Mouse (Mus musculus): ENCODE results near the gene Lypd4. TPM values are rescaled to one million over a fixed set of nuclear protein-coding genes. Genes with fewer than 3 reads are reported as not detected.

Gene Lypd4
- polyA plus RNA-seq (2015; fragmentation: Nextera tagmentation; extraction: Ambion mirVana) = not detected in 2 replicates

DNA sequence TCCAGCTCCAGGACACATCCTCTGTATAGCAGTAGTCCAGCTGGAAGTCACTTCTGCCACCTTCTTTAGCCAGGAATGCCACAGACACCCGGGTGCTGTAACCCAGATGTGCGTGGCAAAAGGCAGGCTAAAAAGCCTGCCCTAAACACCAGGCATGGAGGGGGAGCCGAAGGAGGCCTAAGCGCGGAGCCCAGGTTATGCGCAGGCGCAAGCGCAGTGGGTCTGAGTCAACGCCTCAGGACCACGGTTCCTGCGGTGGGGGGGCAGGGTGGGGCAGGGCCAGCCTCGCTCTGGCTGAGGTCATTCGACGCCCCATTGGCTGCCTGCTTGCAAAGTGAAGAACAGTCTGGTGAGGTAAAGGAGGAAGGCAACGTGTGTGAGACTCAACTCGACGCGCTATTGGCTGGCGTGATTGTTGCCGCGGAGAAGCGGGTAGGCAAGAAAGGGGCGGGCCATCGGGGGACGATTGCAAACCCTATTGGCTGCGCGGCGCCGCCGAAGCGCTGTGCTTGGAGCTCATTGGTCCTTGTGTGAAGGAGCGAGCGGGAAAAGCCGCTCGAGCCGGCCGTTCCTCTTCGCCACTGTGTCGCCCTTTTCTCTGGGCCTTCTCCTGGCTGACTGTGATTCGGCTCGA is at the start of gene Lypd4, which contains the start of gene Dmrtc2:
Gene Lypd4 (minus strand): TSS at position 410 of the 634 bp plus-strand sequence.
Gene Dmrtc2 (plus strand): TSS at position 526 of the 634 bp plus-strand sequence.

DNA sequence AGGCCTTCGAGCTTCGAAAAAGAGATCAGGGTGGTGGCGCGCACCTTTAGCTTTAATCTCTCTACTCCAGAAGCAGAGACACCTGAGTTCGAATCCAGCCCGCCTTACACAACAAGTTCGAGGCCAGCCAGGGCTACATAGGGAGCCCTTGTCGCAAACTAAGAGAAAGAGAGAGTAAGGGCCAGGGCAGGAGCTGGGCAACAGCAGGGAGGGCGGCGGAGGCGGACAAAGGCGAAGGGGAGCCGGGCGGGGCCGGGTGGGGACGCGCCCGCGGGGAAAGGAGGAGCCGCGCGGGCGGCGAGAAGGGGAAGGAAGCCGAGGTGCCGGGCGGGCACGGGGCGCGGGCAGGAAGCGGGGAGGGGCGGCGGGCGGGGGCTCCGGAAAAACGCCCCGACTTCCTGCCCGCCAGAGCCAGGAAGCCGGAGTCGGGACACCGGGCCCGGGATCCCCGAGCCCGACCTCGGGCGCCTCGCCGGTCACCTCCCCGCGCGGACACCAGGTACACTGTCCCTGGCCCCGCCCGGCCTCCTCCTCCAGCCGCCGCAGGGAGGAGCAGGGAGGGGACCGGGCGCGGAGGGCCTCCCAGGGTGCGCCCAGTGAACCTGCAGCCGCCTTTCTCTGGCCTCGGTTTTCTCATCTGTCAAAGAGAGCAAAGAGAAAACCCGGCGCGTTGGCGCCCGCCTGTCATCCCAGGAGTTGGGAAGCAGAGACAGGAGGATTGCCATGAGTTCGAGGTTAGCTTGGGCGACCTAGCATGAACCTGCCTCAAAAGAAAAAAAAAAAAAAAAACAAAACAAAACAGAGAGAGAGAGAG is 33.1 kb upstream of the Lypd4 start, which contains the start of gene Arhgef1:
Gene Arhgef1 (plus strand): TSS at position 283 of the 814 bp plus-strand sequence.

DNA sequence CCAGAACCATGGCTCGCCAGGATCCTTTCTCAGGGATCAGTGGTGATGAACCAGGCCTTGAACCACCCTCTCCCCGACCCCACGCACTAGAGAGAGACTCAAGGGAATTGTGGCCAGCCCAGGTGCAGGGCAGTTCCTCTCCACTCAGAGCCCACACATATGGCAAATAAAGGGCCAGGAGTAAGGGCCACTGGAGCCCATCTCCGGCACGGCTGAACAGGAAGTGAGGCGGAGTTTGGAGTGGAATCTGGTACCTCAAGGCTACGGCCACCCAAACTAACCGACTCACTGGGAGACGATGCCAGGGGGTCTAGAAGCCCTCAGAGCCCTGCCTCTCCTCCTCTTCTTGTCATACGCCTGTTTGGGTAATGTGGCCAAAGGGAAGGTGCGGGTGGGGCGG is 27.5 kb upstream of the Lypd4 start, which contains the start of gene Cd79a:
Gene Cd79a (plus strand): TSS at position 158 of the 400 bp plus-strand sequence.

DNA sequence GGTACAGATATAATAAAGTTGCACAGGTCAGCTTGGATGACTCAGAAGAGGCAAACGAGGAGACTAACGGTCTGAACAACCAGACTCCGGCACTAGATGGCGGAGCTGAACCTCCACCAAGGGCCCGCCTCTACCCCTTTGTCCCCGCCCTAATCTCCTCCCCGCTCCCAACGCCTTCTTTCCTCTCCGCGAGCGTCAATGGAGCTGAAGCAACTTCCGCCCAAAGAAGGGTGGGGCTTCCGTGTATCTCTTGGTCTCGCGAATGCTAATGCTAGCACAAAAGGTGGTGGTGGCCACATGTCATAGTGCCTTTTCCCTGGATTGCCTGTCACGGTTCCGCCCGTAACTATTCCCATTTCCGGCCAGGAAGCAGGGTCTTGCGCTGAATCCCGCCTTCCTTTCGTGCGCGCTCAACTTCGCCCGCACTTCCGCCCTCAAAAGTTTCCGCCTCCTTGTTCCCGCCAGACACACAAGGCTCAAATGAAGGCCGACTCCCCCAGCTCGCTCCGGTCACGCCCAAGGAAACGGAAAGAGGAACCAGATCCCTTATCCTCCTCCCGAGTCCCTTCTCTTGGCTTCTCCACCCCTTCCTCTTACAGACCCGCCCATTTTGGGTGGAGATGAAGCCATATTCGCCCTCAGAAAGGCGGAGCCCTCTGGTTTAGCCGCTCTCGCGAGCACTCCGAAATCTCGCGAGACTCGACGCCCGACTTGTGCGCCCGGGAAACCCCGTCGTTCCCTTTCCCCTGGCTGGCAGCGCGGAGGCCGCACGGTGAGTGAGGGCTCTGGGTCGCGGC is 14.4 kb upstream of the Lypd4 start, which contains the start of gene Rps19:
Gene Rps19 (plus strand): TSS at position 476 of the 797 bp plus-strand sequence.

DNA sequence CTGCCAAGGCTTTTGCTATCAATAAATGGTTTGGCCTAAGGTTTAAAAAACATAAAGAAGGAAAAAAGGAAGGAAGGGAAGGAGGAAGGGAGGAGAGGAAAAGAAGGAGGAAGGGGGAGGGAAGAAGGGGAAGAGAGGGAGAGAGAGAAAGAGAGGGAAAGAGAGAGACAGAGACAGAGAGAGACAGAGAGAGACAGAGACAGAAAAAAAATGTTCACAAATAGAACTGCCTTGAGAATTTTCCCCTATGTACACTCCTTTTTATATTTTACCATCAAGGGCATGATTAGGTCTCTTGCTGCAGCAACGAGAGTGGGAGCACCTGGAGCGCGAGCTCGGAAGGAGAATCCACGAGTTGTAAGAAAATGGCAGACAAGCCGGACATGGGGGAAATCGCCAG is 7.8 kb downstream of the Lypd4 start, which contains the start of gene Gm9844:
Gene Gm9844 (plus strand): TSS at position 301 of the 400 bp plus-strand sequence.

Other genes starting within 250 kb of the Lypd4 start
- gene Lypd3, start 233.4 kb downstream of the Lypd4 start, polyA plus RNA-seq (2015; fragmentation: Nextera tagmentation; extraction: Ambion mirVana) = 7.7 TPM in 1 of 2 replicates, not detected in the other
- not detected in 2 replicates for gene Tex101, start 193.3 kb downstream of the Lypd4 start, polyA plus RNA-seq (2015; fragmentation: Nextera tagmentation; extraction: Ambion mirVana)
- not detected in 2 replicates for gene BC049730, start 160.7 kb downstream of the Lypd4 start, polyA plus RNA-seq (2015; fragmentation: Nextera tagmentation; extraction: Ambion mirVana)
- gene Gm4763, start 143.0 kb downstream of the Lypd4 start, polyA plus RNA-seq (2015; fragmentation: Nextera tagmentation; extraction: Ambion mirVana) = not detected in 2 replicates
- gene Cd177, start 109.6 kb downstream of the Lypd4 start, polyA plus RNA-seq (2015; fragmentation: Nextera tagmentation; extraction: Ambion mirVana) = 0.05 and 0.07 TPM in 2 replicates
- gene Ceacam10, start 92.7 kb downstream of the Lypd4 start, polyA plus RNA-seq (2015; fragmentation: Nextera tagmentation; extraction: Ambion mirVana) = not detected in 2 replicates
- gene Gm9844, start 7.7 kb downstream of the Lypd4 start, polyA plus RNA-seq (2015; fragmentation: Nextera tagmentation; extraction: Ambion mirVana) = 7.4 and 9.8 TPM in 2 replicates
- gene Dmrtc2, start 116 bp upstream of the Lypd4 start, polyA plus RNA-seq (2015; fragmentation: Nextera tagmentation; extraction: Ambion mirVana) = not detected in 2 replicates
- 1,449 and 1,636 TPM in 2 replicates for gene Rps19, start 14.4 kb upstream of the Lypd4 start, polyA plus RNA-seq (2015; fragmentation: Nextera tagmentation; extraction: Ambion mirVana)
- gene Cd79a, start 27.4 kb upstream of the Lypd4 start, polyA plus RNA-seq (2015; fragmentation: Nextera tagmentation; extraction: Ambion mirVana) = 0.29 and 0.58 TPM in 2 replicates
- 39.1 and 44.5 TPM in 2 replicates for gene Arhgef1, start 33.0 kb upstream of the Lypd4 start, polyA plus RNA-seq (2015; fragmentation: Nextera tagmentation; extraction: Ambion mirVana)
- not detected in 2 replicates for gene Gm4881, start 74.6 kb upstream of the Lypd4 start, polyA plus RNA-seq (2015; fragmentation: Nextera tagmentation; extraction: Ambion mirVana)
- 237 and 250 TPM in 2 replicates for gene Rabac1, start 102.8 kb upstream of the Lypd4 start, polyA plus RNA-seq (2015; fragmentation: Nextera tagmentation; extraction: Ambion mirVana)
- 0.13 and 0.19 TPM in 2 replicates for gene Atp1a3, start 136.0 kb upstream of the Lypd4 start, polyA plus RNA-seq (2015; fragmentation: Nextera tagmentation; extraction: Ambion mirVana)
- gene Grik5, start 202.4 kb upstream of the Lypd4 start, polyA plus RNA-seq (2015; fragmentation: Nextera tagmentation; extraction: Ambion mirVana) = 1.5 and 2.2 TPM in 2 replicates
- 9.0 and 9.4 TPM in 2 replicates for gene Zfp574, start 202.6 kb upstream of the Lypd4 start, polyA plus RNA-seq (2015; fragmentation: Nextera tagmentation; extraction: Ambion mirVana)